ENCODE assay signal across 9 mouse cellular contexts in the genomic region with DNA sequence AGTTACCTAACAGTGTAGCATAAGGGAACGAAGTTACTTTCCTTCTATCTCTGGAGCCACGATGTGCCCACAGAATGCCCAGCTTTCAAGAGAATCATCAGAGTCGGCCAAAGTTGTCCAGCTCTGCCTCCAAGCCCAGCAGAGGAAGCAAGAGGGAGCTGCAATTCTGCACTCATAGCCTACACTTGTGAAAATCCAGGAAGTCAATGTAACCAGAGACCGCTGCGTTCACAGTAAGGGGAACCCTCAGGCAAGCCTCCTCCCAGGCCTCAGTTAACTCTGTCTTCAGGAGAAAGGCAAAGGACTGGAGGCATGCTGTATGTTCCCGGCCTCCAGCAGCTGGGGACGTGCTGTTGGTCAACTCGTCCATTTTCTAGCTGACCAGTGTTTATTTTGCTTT. TPM values are rescaled to one million over a fixed set of nuclear protein-coding genes. Genes with fewer than 3 reads are reported as not detected.
DNase-seq lines count a peak whose midpoint lies in the region; ATAC-seq and TF ChIP-seq lines count a peak whose summit lies in the region.
"Had no signal": no experiment of that assay in that cellular context is flagged by ENCODE, and none has a peak within 500 bp of the region (broad histone marks: within the 10 kb centered on the region; RNA-seq: fewer than 3 reads in every experiment).

No protein-coding gene starts in this region.

- DNase-seq in kidney, adult 11 months, result no peak
- DNase-seq in MN1 (ENCODE audit: low spot score), result no peak
- DNase-seq in gastrocnemius, postnatal 25 days, result no peak
- DNase-seq in right cerebral cortex, postnatal 36 days (ENCODE audit: low spot score in 2 of 2), result no peak

- H3K9ac ChIP-seq in kidney, embryonic 14.5 days (ENCODE audit: low read depth, low read length), result no peak overlapping the region
- no peak overlapping the region for H3K9ac ChIP-seq in embryonic facial prominence, embryonic 15.5 days
- no peak overlapping the region for H3K9ac ChIP-seq in intestine, postnatal 0 days (ENCODE audit: low read depth, low read length)
- peak overlapping the region; percentile 84; the same call in 1 of the 2 replicates for H3K9ac ChIP-seq in neural tube, embryonic 12.5 days

- H3K4me2 ChIP-seq in kidney, embryonic 14.5 days (replicated peaks; ENCODE audit: low read depth, low read length), result peak overlapping the region; percentile 80
- peak overlapping the region; percentile 95 for H3K4me2 ChIP-seq in embryonic facial prominence, embryonic 15.5 days (replicated peaks)
- H3K4me2 ChIP-seq in intestine, postnatal 0 days (replicated peaks; ENCODE audit: low read depth), result peak overlapping the region; percentile 98
- H3K4me2 ChIP-seq in neural tube, embryonic 12.5 days (replicated peaks), result peak overlapping the region; percentile 91

- H3K9me3 ChIP-seq in kidney, embryonic 14.5 days (ENCODE audit: control insufficient read depth, low read length), result no peaks in the 10 kb centered on the region
- H3K9me3 ChIP-seq in embryonic facial prominence, embryonic 15.5 days (replicated peaks), result no peaks in the 10 kb centered on the region
- no peaks in the 10 kb centered on the region for H3K9me3 ChIP-seq in intestine, postnatal 0 days (ENCODE audit: control insufficient read depth)
- no peaks in the 10 kb centered on the region for H3K9me3 ChIP-seq in neural tube, embryonic 12.5 days

- WGBS in kidney, embryonic 14.5 days, result 11% methylated on average over 8 of the region's 8 CpGs
- 26% methylated on average over 8 of the region's 8 CpGs for WGBS in embryonic facial prominence, embryonic 15.5 days
- 47% methylated on average over 8 of the region's 8 CpGs for WGBS in intestine, postnatal 0 days
- WGBS in neural tube, embryonic 12.5 days, result 40% methylated on average over 8 of the region's 8 CpGs

- peak; percentile 20 for TF ChIP-seq CTCF in intestine, postnatal 0 days (IDR thresholded peaks at IDR 0.05; ENCODE audit: low read depth)

- ATAC-seq in kidney, embryonic 14.5 days (ENCODE audit: low FRiP score, low TSS enrichment), result no peak
- no peak for ATAC-seq in embryonic facial prominence, embryonic 15.5 days (ENCODE audit: insufficient number of reproducible peaks, low FRiP score, low TSS enrichment, low read depth)
- no peak for ATAC-seq in intestine, postnatal 0 days
- no peak for ATAC-seq in neural tube, embryonic 12.5 days (ENCODE audit: low FRiP score, low read depth)

- H3K4me1 ChIP-seq in kidney, embryonic 14.5 days (ENCODE audit: control insufficient read depth, insufficient read depth, low read length), result 0 out of 2 replicates have a peak, but pooled peaks cover 5% of the 10 kb centered on the region
- peaks cover 20% of the 10 kb centered on the region for H3K4me1 ChIP-seq in embryonic facial prominence, embryonic 15.5 days
- H3K4me1 ChIP-seq in intestine, postnatal 0 days (replicated peaks; ENCODE audit: control insufficient read depth, insufficient read depth, low read length), result no peaks in the 10 kb centered on the region
- peaks cover 36% of the 10 kb centered on the region for H3K4me1 ChIP-seq in neural tube, embryonic 12.5 days

- peak overlapping the region; percentile 60; the same call in 1 of the 2 replicates for H3K27ac ChIP-seq in kidney, embryonic 14.5 days (ENCODE audit: low read depth, low read length)
- H3K27ac ChIP-seq in embryonic facial prominence, embryonic 15.5 days (replicated peaks), result peak overlapping the region; percentile 51
- no peak overlapping the region for H3K27ac ChIP-seq in intestine, postnatal 0 days (ENCODE audit: low read depth, low read length)
- H3K27ac ChIP-seq in neural tube, embryonic 12.5 days, result no peak overlapping the region

- no peaks in the 10 kb centered on the region for H3K36me3 ChIP-seq in kidney, embryonic 14.5 days (ENCODE audit: control insufficient read depth, insufficient read depth, low read length)
- no peaks in the 10 kb centered on the region for H3K36me3 ChIP-seq in embryonic facial prominence, embryonic 15.5 days
- H3K36me3 ChIP-seq in intestine, postnatal 0 days (ENCODE audit: control insufficient read depth, insufficient read depth), result no peaks in the 10 kb centered on the region
- H3K36me3 ChIP-seq in neural tube, embryonic 12.5 days, result no peaks in the 10 kb centered on the region

- peak overlapping the region; percentile 71 for H3K4me3 ChIP-seq in kidney, embryonic 14.5 days (ENCODE audit: low read length)
- peak overlapping the region; percentile 76 for H3K4me3 ChIP-seq in embryonic facial prominence, embryonic 15.5 days (replicated peaks)
- H3K4me3 ChIP-seq in intestine, postnatal 0 days (ENCODE audit: low read depth, low read length), result no peak overlapping the region
- H3K4me3 ChIP-seq in neural tube, embryonic 12.5 days, result peak overlapping the region; percentile 79; the same call in 1 of the 2 replicates

- H3K27me3 ChIP-seq in kidney, embryonic 14.5 days (ENCODE audit: control insufficient read depth, insufficient read depth, low read length), result no peaks in the 10 kb centered on the region
- no peaks in the 10 kb centered on the region for H3K27me3 ChIP-seq in embryonic facial prominence, embryonic 15.5 days
- H3K27me3 ChIP-seq in intestine, postnatal 0 days (replicated peaks; ENCODE audit: control insufficient read depth, insufficient read depth, low read length), result no peaks in the 10 kb centered on the region
- no peaks in the 10 kb centered on the region for H3K27me3 ChIP-seq in neural tube, embryonic 12.5 days (replicated peaks)

RNA-seq across cellular contexts. Expression of gene Gm20696, which starts 0.7 kb away (rescaled TPM):
- polyA plus RNA-seq in kidney, embryonic 14.5 days (2014; fragmentation: Nextera tagmentation; extraction: Ambion mirVana), result 4.9 and 7.5 TPM in 2 replicates
- polyA plus RNA-seq in embryonic facial prominence, embryonic 15.5 days (2015; fragmentation: Nextera tagmentation; extraction: Ambion mirVana), result 1.7 and 3.5 TPM in 2 replicates
- 1.4 and 2.3 TPM in 2 replicates for polyA plus RNA-seq in intestine, postnatal 0 days (2015; fragmentation: Nextera tagmentation; extraction: Ambion mirVana)
- 3.2 and 4.8 TPM in 2 replicates for polyA plus RNA-seq in neural tube, embryonic 12.5 days (2016; fragmentation: Nextera tagmentation; extraction: Ambion mirVana)
- 1 to 10 TPM; 1.6 to 2.0 TPM for total RNA-seq in gastrocnemius, postnatal 25 days (2021)

RNA-seq across cellular contexts. Expression of gene Eif4e3, which starts 0.7 kb away (rescaled TPM):
- polyA plus RNA-seq in kidney, embryonic 14.5 days (2014; fragmentation: Nextera tagmentation; extraction: Ambion mirVana), result 19.5 TPM in 2 replicates
- 14.9 and 16.1 TPM in 2 replicates for polyA plus RNA-seq in embryonic facial prominence, embryonic 15.5 days (2015; fragmentation: Nextera tagmentation; extraction: Ambion mirVana)
- polyA plus RNA-seq in intestine, postnatal 0 days (2015; fragmentation: Nextera tagmentation; extraction: Ambion mirVana), result 6.7 and 7.4 TPM in 2 replicates
- polyA plus RNA-seq in neural tube, embryonic 12.5 days (2016; fragmentation: Nextera tagmentation; extraction: Ambion mirVana), result 12.8 and 14.3 TPM in 2 replicates
- total RNA-seq in gastrocnemius, postnatal 25 days (2021), result 10 to 100 TPM; 18.8 to 21.2 TPM

RNA-seq across cellular contexts. Expression of gene Gpr27, which starts 25.2 kb away (rescaled TPM):
- polyA plus RNA-seq in kidney, embryonic 14.5 days (2014; fragmentation: Nextera tagmentation; extraction: Ambion mirVana), result 3.4 and 5.0 TPM in 2 replicates
- 7.0 and 7.5 TPM in 2 replicates for polyA plus RNA-seq in embryonic facial prominence, embryonic 15.5 days (2015; fragmentation: Nextera tagmentation; extraction: Ambion mirVana)
- 2.0 and 2.4 TPM in 2 replicates for polyA plus RNA-seq in intestine, postnatal 0 days (2015; fragmentation: Nextera tagmentation; extraction: Ambion mirVana)
- 8.3 and 10.4 TPM in 2 replicates for polyA plus RNA-seq in neural tube, embryonic 12.5 days (2016; fragmentation: Nextera tagmentation; extraction: Ambion mirVana)
- 1 to 10 TPM; 1.3 to 1.6 TPM for total RNA-seq in gastrocnemius, postnatal 25 days (2021)

RNA-seq across cellular contexts. Expression of gene Prok2, which starts 58.9 kb away (rescaled TPM):
- not detected in 2 replicates for polyA plus RNA-seq in kidney, embryonic 14.5 days (2014; fragmentation: Nextera tagmentation; extraction: Ambion mirVana)
- 2.1 and 2.3 TPM in 2 replicates for polyA plus RNA-seq in embryonic facial prominence, embryonic 15.5 days (2015; fragmentation: Nextera tagmentation; extraction: Ambion mirVana)
- not detected in 2 replicates for polyA plus RNA-seq in intestine, postnatal 0 days (2015; fragmentation: Nextera tagmentation; extraction: Ambion mirVana)
- polyA plus RNA-seq in neural tube, embryonic 12.5 days (2016; fragmentation: Nextera tagmentation; extraction: Ambion mirVana), result 0.33 TPM in 1 of 2 replicates, not detected in the other
- total RNA-seq in gastrocnemius, postnatal 25 days (2021), result not detected
- polyA plus RNA-seq: gonadal fat pad, adult 2 months had no signal

Comparison
In these comparisons a context has a peak if more than half of its experiments do, and no peak if none do; other contexts are left out.
1. H3K27ac ChIP-seq: peak in kidney, embryonic 14.5 days (single experiment) and embryonic facial prominence, embryonic 15.5 days (single experiment); none in intestine, postnatal 0 days (single experiment) and neural tube, embryonic 12.5 days (single experiment).
2. Peak in every context shown above with its lines, with median percentiles within 50 percentile points of each other: H3K4me2 ChIP-seq.